7 mouse cellular contexts compared by ENCODE assay signal in the genomic region with DNA sequence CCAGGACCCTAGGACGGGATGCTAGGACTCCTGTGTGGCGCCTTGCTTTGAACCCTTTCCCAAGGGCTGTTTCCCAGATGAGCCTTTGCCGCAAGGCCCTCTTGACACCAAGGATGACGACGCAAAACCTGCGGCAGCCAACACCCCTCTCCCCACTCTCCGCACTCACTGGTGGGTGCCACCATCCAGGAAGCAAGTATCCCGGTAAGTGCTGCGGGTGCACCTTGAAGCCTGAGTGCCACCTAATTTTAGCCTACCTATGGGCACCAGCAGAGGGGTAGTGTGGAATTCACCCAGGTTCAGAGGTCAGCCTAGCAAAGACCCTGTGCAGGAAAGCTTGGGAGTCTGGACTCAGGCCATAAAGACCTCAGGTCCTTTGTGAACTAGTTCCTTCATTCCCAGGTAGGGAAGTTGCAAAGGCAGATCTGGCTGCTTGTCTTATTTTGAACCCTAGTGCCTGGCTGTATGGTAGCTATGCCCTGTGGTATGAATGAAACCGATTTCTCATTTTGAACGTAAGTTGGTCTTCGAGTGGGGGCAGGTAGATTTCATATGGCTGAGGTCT. TPM values are rescaled to one million over a fixed set of nuclear protein-coding genes. Genes with fewer than 3 reads are reported as not detected.
DNase-seq lines count a peak whose midpoint lies in the region; ATAC-seq and TF ChIP-seq lines count a peak whose summit lies in the region.

No protein-coding gene starts in this region.

- peaks cover 25% of the 10 kb centered on the region for H3K27me3 ChIP-seq in lung, embryonic 16.5 days (ENCODE audit: control insufficient read depth, insufficient read depth, low read depth, low read length)
- peaks cover 5% of the 10 kb centered on the region; the same call in 1 of the 2 replicates for H3K27me3 ChIP-seq in forebrain, embryonic 11.5 days (ENCODE audit: control insufficient read depth, insufficient read depth, low read length)
- peaks cover 58% of the 10 kb centered on the region for H3K27me3 ChIP-seq in liver, embryonic 12.5 days (replicated peaks)
- no peaks in the 10 kb centered on the region for H3K27me3 ChIP-seq in stomach, postnatal 0 days (ENCODE audit: control insufficient read depth, insufficient read depth, low read length)

- no peak overlapping the region; the same call in 1 of the 2 replicates for H3K4me3 ChIP-seq in lung, embryonic 16.5 days (ENCODE audit: low read length)
- H3K4me3 ChIP-seq in forebrain, embryonic 11.5 days (ENCODE audit: low read depth, low read length) = peak overlapping the region; percentile 32
- H3K4me3 ChIP-seq in liver, embryonic 12.5 days = peak overlapping the region; percentile 43
- 0 out of 2 replicates have a peak overlapping the region, but pooled peaks have one; percentile 10 for H3K4me3 ChIP-seq in stomach, postnatal 0 days (ENCODE audit: low read depth, low read length)

- no peaks in the 10 kb centered on the region for H3K36me3 ChIP-seq in lung, embryonic 16.5 days (ENCODE audit: control insufficient read depth, insufficient read depth, low read length)
- no peaks in the 10 kb centered on the region for H3K36me3 ChIP-seq in forebrain, embryonic 11.5 days (ENCODE audit: control insufficient read depth, insufficient read depth, low read length)
- H3K36me3 ChIP-seq in liver, embryonic 12.5 days = no peaks in the 10 kb centered on the region
- no peaks in the 10 kb centered on the region for H3K36me3 ChIP-seq in stomach, postnatal 0 days (ENCODE audit: control insufficient read depth, insufficient read depth, low read length)

- 29% methylated on average over 12 of the region's 12 CpGs for WGBS in lung, embryonic 16.5 days
- WGBS in forebrain, embryonic 11.5 days = 27% methylated on average over 12 of the region's 12 CpGs
- WGBS in liver, embryonic 12.5 days (ENCODE audit: insufficient replicate concordance) = 25% methylated on average over 12 of the region's 12 CpGs
- 36% methylated on average over 12 of the region's 12 CpGs for WGBS in stomach, postnatal 0 days

- ATAC-seq in lung, embryonic 16.5 days (ENCODE audit: low read depth) = no peak
- ATAC-seq in forebrain, embryonic 11.5 days (replicated peaks; ENCODE audit: low FRiP score) = no peak; the same call in 1 of the 2 replicates
- ATAC-seq in liver, embryonic 12.5 days = no peak
- no peak for ATAC-seq in stomach, postnatal 0 days (ENCODE audit: low FRiP score, low TSS enrichment)

- no peaks in the 10 kb centered on the region for H3K9me3 ChIP-seq in lung, embryonic 16.5 days (ENCODE audit: control insufficient read depth, low read length)
- H3K9me3 ChIP-seq in forebrain, embryonic 11.5 days (ENCODE audit: control insufficient read depth, low read length) = no peaks in the 10 kb centered on the region
- no peaks in the 10 kb centered on the region for H3K9me3 ChIP-seq in liver, embryonic 12.5 days (replicated peaks)
- H3K9me3 ChIP-seq in stomach, postnatal 0 days (ENCODE audit: control insufficient read depth, low read length) = no peaks in the 10 kb centered on the region

- DNase-seq in lung, postnatal 36 days = no peak
- DNase-seq in forebrain, embryonic 11.5 days (ENCODE audit: low spot score) = peak; percentile 54
- no peak for DNase-seq in stomach, postnatal 0 days (ENCODE audit: low spot score)
- DNase-seq in left cerebral cortex, postnatal 10 days (ENCODE audit: extremely low spot score in 1 of 2, low spot score in 2 of 2) = no peak
- DNase-seq in left cerebral cortex, adult 8-10 months (ENCODE audit: low spot score in 2 of 2) = no peak

- peaks cover 15% of the 10 kb centered on the region for H3K4me1 ChIP-seq in lung, embryonic 16.5 days (replicated peaks; ENCODE audit: control insufficient read depth, insufficient read depth, low read length)
- no peaks in the 10 kb centered on the region for H3K4me1 ChIP-seq in forebrain, embryonic 11.5 days (replicated peaks; ENCODE audit: control insufficient read depth, insufficient read depth, low read length)
- peaks cover 7% of the 10 kb centered on the region; the same call in 1 of the 2 replicates for H3K4me1 ChIP-seq in liver, embryonic 12.5 days
- no peaks in the 10 kb centered on the region for H3K4me1 ChIP-seq in stomach, postnatal 0 days (replicated peaks; ENCODE audit: control insufficient read depth, insufficient read depth)

- intact Hi-C loops in left cerebral cortex, postnatal 10 days (cut with DNase I) = loop anchor here (5.0 kb wide), 1 partner anchor 276 kb away; no protein-coding TSS in a partner anchor

- no peak for TF ChIP-seq CTCF in stomach, postnatal 0 days (IDR thresholded peaks at IDR 0.05; ENCODE audit: low read depth)

- H3K27ac ChIP-seq in lung, embryonic 16.5 days (ENCODE audit: low read length) = no peak overlapping the region
- H3K27ac ChIP-seq in forebrain, embryonic 11.5 days (ENCODE audit: low read depth, low read length) = no peak overlapping the region
- no peak overlapping the region for H3K27ac ChIP-seq in liver, embryonic 12.5 days
- no peak overlapping the region for H3K27ac ChIP-seq in stomach, postnatal 0 days (replicated peaks)

- H3K4me2 ChIP-seq in lung, embryonic 16.5 days (ENCODE audit: low read depth, low read length) = peak overlapping the region; percentile 46; the same call in 1 of the 2 replicates
- peak overlapping the region; percentile 51 for H3K4me2 ChIP-seq in forebrain, embryonic 11.5 days (ENCODE audit: low read depth, low read length, severe bottlenecking)
- H3K4me2 ChIP-seq in liver, embryonic 12.5 days = peak overlapping the region; percentile 60
- H3K4me2 ChIP-seq in stomach, postnatal 0 days (replicated peaks; ENCODE audit: low read depth) = no peak overlapping the region

- no peak overlapping the region; the same call in 1 of the 2 replicates for H3K9ac ChIP-seq in lung, embryonic 16.5 days (ENCODE audit: low read length)
- H3K9ac ChIP-seq in forebrain, embryonic 11.5 days (ENCODE audit: low read length) = no peak overlapping the region
- no peak overlapping the region for H3K9ac ChIP-seq in liver, embryonic 12.5 days
- H3K9ac ChIP-seq in stomach, postnatal 0 days (ENCODE audit: low read length) = no peak overlapping the region

- TF ChIP-seq EP300 in stomach, postnatal 0 days (optimal IDR thresholded peaks at IDR 0.05) = no peak

RNA-seq across cellular contexts. Expression of gene Snhg11, which starts 0.8 kb away (rescaled TPM):
- 1.9 and 5.3 TPM in 2 replicates for polyA plus RNA-seq in lung, embryonic 16.5 days (2015; fragmentation: Nextera tagmentation; extraction: Ambion mirVana)
- 20.2 and 23.8 TPM in 2 replicates for polyA plus RNA-seq in forebrain, embryonic 11.5 days (2014; fragmentation: Nextera tagmentation; extraction: Ambion mirVana)
- 2.2 and 2.4 TPM in 2 replicates for polyA plus RNA-seq in liver, embryonic 12.5 days (2016; fragmentation: Nextera tagmentation; extraction: Ambion mirVana)
- polyA plus RNA-seq in stomach, postnatal 0 days (2015; fragmentation: Nextera tagmentation; extraction: Ambion mirVana) = 3.3 and 3.7 TPM in 2 replicates
- 100 to 1,000 TPM; 560 to 613 TPM for total RNA-seq in left cerebral cortex, postnatal 10 days (2021)
- total RNA-seq in left cerebral cortex, adult 8-10 months (2022) = 100 to 1,000 TPM; 574 to 680 (median 623) TPM

RNA-seq across cellular contexts. Expression of gene Ralgapb, which starts 33.4 kb away (rescaled TPM):
- 13.6 and 15.2 TPM in 2 replicates for polyA plus RNA-seq in lung, embryonic 16.5 days (2015; fragmentation: Nextera tagmentation; extraction: Ambion mirVana)
- 23.2 and 25.1 TPM in 2 replicates for polyA plus RNA-seq in forebrain, embryonic 11.5 days (2014; fragmentation: Nextera tagmentation; extraction: Ambion mirVana)
- 10.5 TPM in 2 replicates for polyA plus RNA-seq in liver, embryonic 12.5 days (2016; fragmentation: Nextera tagmentation; extraction: Ambion mirVana)
- polyA plus RNA-seq in stomach, postnatal 0 days (2015; fragmentation: Nextera tagmentation; extraction: Ambion mirVana) = 11.4 and 14.1 TPM in 2 replicates
- total RNA-seq in left cerebral cortex, postnatal 10 days (2021) = 10 to 100 TPM; 77.3 to 84.0 TPM
- total RNA-seq in left cerebral cortex, adult 8-10 months (2022) = 100 to 1,000 TPM in 3 of 4 experiments, 10 to 100 TPM in 1; 97.6 to 110 (median 106) TPM
